Mouse (Mus musculus): ENCODE data around the gene Tmem156. TPM values are rescaled to one million over a fixed set of nuclear protein-coding genes. Genes with fewer than 3 reads are reported as not detected.

Gene Tmem156
- polyA plus RNA-seq, 1 experiment from 2014 or later = 0.18 TPM

DNA sequence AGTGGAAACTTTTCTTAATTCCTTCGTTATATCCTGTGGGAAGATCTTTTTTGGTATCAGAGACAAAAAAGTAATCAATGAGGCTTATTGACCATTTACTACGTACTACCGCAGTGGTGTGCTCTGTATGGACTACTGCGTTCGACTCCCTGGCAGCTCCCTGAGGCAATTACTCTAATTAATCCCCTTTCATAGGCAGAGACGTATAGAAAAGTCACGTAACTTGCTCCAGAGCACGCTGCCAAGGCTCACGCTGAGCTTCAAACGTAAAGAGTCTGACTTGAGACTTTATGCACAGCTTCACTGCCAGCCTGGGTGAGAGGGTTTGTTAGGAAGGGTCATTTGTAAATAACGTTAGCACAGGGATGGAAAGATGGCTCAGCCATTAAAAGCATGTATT lies 8.1 kb upstream of the Tmem156 start:
- peaks cover 5% of the 10 kb centered on the region; the same call in 1 of the 2 replicates for H3K4me1 ChIP-seq (replicated peaks; ENCODE audit: insufficient read depth, low read length)
- TF ChIP-seq CTCF (IDR thresholded peaks at IDR 0.05; ENCODE audit: low read depth) = no peak
- DNase-seq (ENCODE audit: low spot score) = no peak
- no peak overlapping the region for H3K4me3 ChIP-seq (replicated peaks; ENCODE audit: low read depth, low read length)
- H3K36me3 ChIP-seq (ENCODE audit: insufficient read depth, low read length) = no peaks in the 10 kb centered on the region
- H3K27me3 ChIP-seq (ENCODE audit: insufficient read depth, low read length) = no peaks in the 10 kb centered on the region
- H3K9ac ChIP-seq (ENCODE audit: low read depth, low read length) = no peak overlapping the region
- ATAC-seq (replicated peaks; ENCODE audit: low FRiP score, low read depth) = no peak
- H3K4me2 ChIP-seq (ENCODE audit: low read length) = no peak overlapping the region
- H3K9me3 ChIP-seq (replicated peaks; ENCODE audit: low read length) = no peaks in the 10 kb centered on the region
- H3K27ac ChIP-seq = no peak overlapping the region
- WGBS = 79% methylated on average over 11 of the region's 11 CpGs

DNA sequence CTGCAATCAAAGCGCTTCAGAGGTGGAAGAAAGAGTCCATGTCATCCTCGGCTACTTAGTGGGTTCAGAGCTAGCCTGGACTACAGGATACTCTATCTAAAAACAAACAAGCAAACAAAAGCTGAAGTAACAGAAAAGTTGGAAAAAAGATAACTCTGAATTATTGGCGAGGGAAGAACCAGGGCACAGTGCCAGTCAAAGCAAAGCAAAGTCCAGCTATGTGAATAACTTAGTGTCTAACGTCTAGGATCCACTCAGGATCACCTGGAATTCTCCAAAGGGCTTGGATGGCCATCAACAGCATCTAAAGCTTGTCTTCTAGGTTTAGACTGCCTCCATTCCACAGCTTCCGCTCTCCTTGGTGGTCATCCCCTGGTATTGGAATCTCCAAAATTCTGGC lies 5.5 kb upstream of the Tmem156 start:
- Histone ChIP-seq H3K27me3 (ENCODE audit: insufficient read depth, low read length) (no peaks in the 10 kb centered on the region), H3K4me3 (replicated peaks; ENCODE audit: low read depth, low read length) (no peak overlapping the region), H3K36me3 (ENCODE audit: insufficient read depth, low read length) (no peaks in the 10 kb centered on the region), H3K27ac (no peak overlapping the region), H3K4me2 (ENCODE audit: low read length) (no peak overlapping the region), H3K4me1 (replicated peaks; ENCODE audit: insufficient read depth, low read length) (0 out of 2 replicates have a peak, but pooled peaks cover under 1% of the 10 kb centered on the region), H3K9ac (ENCODE audit: low read depth, low read length) (no peak overlapping the region), H3K9me3 (replicated peaks; ENCODE audit: low read length) (no peaks in the 10 kb centered on the region)
- no peak for DNase-seq (ENCODE audit: low spot score)
- no peak for TF ChIP-seq CTCF (IDR thresholded peaks at IDR 0.05; ENCODE audit: low read depth)
- 81% methylated on average over 5 of the region's 5 CpGs for WGBS
- no peak for ATAC-seq (replicated peaks; ENCODE audit: low FRiP score, low read depth)

DNA sequence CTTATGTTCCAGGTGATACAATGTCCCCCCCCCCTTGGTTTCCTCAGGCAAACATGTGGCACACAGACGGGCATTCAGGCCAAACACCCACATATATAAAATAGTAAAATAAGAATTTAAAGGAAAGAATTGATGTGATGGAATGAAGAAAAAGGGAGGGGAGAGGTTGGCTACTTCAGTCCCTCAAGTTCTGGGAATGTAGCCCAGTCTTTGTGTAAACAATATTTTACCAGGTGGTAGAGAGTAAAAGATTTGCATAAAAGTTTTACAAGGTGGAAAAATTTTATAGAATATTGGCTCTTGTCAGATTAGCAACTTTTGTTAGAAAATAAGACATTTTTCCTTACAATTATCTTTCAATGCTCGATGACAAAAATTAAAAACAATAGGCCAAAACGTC lies 4.9 kb upstream of the Tmem156 start:
- H3K27me3 ChIP-seq (ENCODE audit: insufficient read depth, low read length) = no peaks in the 10 kb centered on the region
- H3K9me3 ChIP-seq (replicated peaks; ENCODE audit: low read length) = no peaks in the 10 kb centered on the region
- ATAC-seq (replicated peaks; ENCODE audit: low FRiP score, low read depth) = no peak
- WGBS = 51% methylated on average over 3 of the region's 3 CpGs
- H3K4me3 ChIP-seq (replicated peaks; ENCODE audit: low read depth, low read length) = no peak overlapping the region
- no peaks in the 10 kb centered on the region for H3K36me3 ChIP-seq (ENCODE audit: insufficient read depth, low read length)
- TF ChIP-seq CTCF (IDR thresholded peaks at IDR 0.05; ENCODE audit: low read depth) = no peak
- H3K27ac ChIP-seq = no peak overlapping the region
- H3K4me2 ChIP-seq (ENCODE audit: low read length) = no peak overlapping the region
- no peak for DNase-seq (ENCODE audit: low spot score)
- H3K4me1 ChIP-seq (replicated peaks; ENCODE audit: insufficient read depth, low read length) = no peaks in the 10 kb centered on the region
- no peak overlapping the region for H3K9ac ChIP-seq (ENCODE audit: low read depth, low read length)

DNA sequence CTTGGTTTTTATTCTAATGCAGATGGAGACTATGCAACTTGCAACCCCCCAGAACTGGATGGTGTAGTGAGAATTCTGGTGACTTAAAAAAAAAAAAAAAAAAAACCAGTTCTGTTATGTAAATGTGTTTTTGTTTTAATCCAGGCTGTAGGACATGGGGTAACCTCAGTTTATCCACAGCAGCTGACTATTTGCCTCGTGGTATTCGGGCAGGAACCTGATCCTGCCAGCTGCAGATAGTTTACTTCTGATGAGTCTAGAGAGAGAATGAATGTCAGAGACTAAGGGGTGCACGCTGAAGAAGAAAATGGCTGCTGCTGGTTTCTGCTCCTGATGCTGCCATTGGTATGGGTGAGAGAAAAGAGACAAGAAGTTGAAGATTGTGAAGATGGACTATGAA lies 4.2 kb upstream of the Tmem156 start:
- ATAC-seq (replicated peaks; ENCODE audit: low FRiP score, low read depth) = no peak

DNA sequence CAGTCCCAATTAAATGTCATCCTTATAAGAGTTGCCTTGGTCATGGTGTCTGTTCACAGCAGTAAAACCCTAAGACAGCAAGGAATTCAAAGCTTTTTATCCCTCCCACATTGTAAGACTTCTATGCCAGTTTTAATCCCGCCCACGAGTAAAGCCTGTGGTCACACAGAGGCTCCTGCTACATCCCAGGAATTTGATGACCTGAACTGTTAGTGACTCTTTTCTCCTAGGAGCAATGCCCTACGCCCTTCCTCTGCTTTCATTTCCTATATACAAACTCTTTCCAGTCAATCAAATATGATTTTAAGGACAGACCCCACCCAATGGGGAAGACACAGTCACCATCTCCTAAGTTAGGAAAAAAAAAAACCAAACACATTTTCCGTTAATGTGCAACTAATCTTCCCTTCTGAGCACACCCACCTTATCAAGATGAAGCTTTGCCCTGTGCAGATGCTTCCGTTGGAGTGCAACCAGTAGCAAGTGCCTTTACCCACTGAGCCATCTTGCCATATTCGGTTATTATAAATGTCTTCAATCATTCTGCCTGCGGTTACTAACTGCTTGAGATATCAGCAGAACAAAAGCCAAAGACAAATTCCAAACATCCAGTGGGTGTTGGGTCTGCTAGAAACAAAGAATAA lies 3.1 kb upstream of the Tmem156 start:
- Histone ChIP-seq H3K4me1 (replicated peaks; ENCODE audit: insufficient read depth, low read length) (no peaks in the 10 kb centered on the region), H3K27ac (no peak overlapping the region), H3K27me3 (ENCODE audit: insufficient read depth, low read length) (no peaks in the 10 kb centered on the region), H3K4me3 (replicated peaks; ENCODE audit: low read depth, low read length) (no peak overlapping the region), H3K9ac (ENCODE audit: low read depth, low read length) (no peak overlapping the region), H3K9me3 (replicated peaks; ENCODE audit: low read length) (no peaks in the 10 kb centered on the region), H3K4me2 (ENCODE audit: low read length) (no peak overlapping the region), H3K36me3 (ENCODE audit: insufficient read depth, low read length) (no peaks in the 10 kb centered on the region)
- 87% methylated on average over 7 of the region's 7 CpGs for WGBS
- ATAC-seq (replicated peaks; ENCODE audit: low FRiP score, low read depth) = no peak
- DNase-seq (ENCODE audit: low spot score) = no peak
- no peak for TF ChIP-seq CTCF (IDR thresholded peaks at IDR 0.05; ENCODE audit: low read depth)

More for the DNA sequence above, 4.2 kb upstream of the Tmem156 start:
- H3K36me3 ChIP-seq (ENCODE audit: insufficient read depth, low read length) = no peaks in the 10 kb centered on the region
- H3K4me1 ChIP-seq (replicated peaks; ENCODE audit: insufficient read depth, low read length) = no peaks in the 10 kb centered on the region
- WGBS = 80% methylated on average over 3 of the region's 3 CpGs
- no peak for TF ChIP-seq CTCF (IDR thresholded peaks at IDR 0.05; ENCODE audit: low read depth)
- no peak overlapping the region for H3K9ac ChIP-seq (ENCODE audit: low read depth, low read length)
- no peaks in the 10 kb centered on the region for H3K9me3 ChIP-seq (replicated peaks; ENCODE audit: low read length)
- no peaks in the 10 kb centered on the region for H3K27me3 ChIP-seq (ENCODE audit: insufficient read depth, low read length)
- H3K4me3 ChIP-seq (replicated peaks; ENCODE audit: low read depth, low read length) = no peak overlapping the region
- no peak overlapping the region for H3K4me2 ChIP-seq (ENCODE audit: low read length)
- no peak for DNase-seq (ENCODE audit: low spot score)
- H3K27ac ChIP-seq = no peak overlapping the region

DNA sequence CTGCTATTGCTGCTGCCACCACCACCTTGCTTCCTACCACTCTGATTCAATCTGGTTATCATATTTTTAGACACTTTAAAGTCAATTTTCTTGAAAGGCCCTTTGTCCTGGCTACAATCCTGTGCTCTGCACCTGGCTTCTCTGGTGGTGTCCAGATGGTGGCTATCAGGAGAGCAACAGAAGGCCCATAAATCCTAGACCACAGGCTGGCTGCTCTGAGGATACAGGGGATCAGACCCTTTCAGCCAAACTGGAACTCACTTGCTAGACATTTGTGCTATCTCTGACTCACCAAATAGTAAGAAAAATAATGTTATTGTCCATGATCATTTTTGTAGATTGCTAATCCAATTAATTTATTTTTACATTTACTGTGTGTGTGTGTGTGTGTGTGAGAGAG lies 1.8 kb upstream of the Tmem156 start:
- Histone ChIP-seq H3K36me3 (ENCODE audit: insufficient read depth, low read length) (no peaks in the 10 kb centered on the region), H3K4me2 (ENCODE audit: low read length) (no peak overlapping the region), H3K4me3 (replicated peaks; ENCODE audit: low read depth, low read length) (no peak overlapping the region), H3K4me1 (replicated peaks; ENCODE audit: insufficient read depth, low read length) (no peaks in the 10 kb centered on the region), H3K27ac (no peak overlapping the region), H3K9ac (ENCODE audit: low read depth, low read length) (no peak overlapping the region), H3K27me3 (ENCODE audit: insufficient read depth, low read length) (no peaks in the 10 kb centered on the region), H3K9me3 (replicated peaks; ENCODE audit: low read length) (no peaks in the 10 kb centered on the region)
- DNase-seq (ENCODE audit: low spot score) (no peak), ATAC-seq (replicated peaks; ENCODE audit: low FRiP score, low read depth) (no peak)
- TF ChIP-seq CTCF (IDR thresholded peaks at IDR 0.05; ENCODE audit: low read depth) = no peak
